Mouse (Mus musculus) heart, postnatal 0 days (tissue): ENCODE data around the gene Slc23a4.

Experiments used
- CTCF ChIP-seq: IDR thresholded peaks from 2 replicates; pipeline ENCODE4 v1.5.1; 2016; ENCODE audit warnings: antibody characterized with exemption, control low read depth, low read depth
- EP300 ChIP-seq: IDR thresholded peaks from 2 replicates; pipeline ENCODE4 v1.6.1; 2016; ENCODE audit warnings: antibody characterized with exemption, low read depth

DNA sequence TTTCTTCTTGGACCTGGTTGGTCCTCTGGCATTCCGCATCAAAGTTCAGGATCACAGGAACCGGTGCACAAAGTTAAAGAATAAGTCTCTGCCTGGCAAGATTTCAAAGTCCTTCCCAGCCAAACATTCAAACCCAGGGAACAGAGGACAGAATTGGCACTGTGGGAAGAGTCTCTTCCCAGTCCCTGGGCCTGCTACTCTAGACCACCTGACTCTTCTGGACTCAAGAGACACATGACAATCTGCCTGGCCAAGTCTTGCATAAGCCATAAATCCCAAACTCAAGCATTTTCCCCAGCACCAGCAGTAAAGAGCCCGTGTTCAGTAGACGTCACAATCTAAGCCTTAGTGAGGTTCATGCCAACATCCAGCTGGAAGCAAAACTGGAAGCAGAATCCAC lies 81.5 kb downstream of the Slc23a4 start:
- TF ChIP-seq CTCF (no peak), EP300 (no peak)
